Mouse (Mus musculus) olfactory bulb, adult 2 months (tissue): ENCODE measurements around the gene Tmem100.

Experiments used
- CTCF ChIP-seq: fragments of 200-500 bp; IDR thresholded peaks from 2 replicates; pipeline ENCODE4 v1.5.1; 2012; ENCODE audit warnings: low read depth, mild to moderate bottlenecking, low read length, moderate library complexity; ENCODE audit not compliant: insufficient read depth
- POLR2A ChIP-seq: fragments of 200-500 bp; IDR thresholded peaks from 2 replicates; pipeline ENCODE4 v1.6.1; 2012; ENCODE audit warnings: mild to moderate bottlenecking, low read depth, low read length, moderate library complexity; ENCODE audit not compliant: insufficient read depth

DNA sequence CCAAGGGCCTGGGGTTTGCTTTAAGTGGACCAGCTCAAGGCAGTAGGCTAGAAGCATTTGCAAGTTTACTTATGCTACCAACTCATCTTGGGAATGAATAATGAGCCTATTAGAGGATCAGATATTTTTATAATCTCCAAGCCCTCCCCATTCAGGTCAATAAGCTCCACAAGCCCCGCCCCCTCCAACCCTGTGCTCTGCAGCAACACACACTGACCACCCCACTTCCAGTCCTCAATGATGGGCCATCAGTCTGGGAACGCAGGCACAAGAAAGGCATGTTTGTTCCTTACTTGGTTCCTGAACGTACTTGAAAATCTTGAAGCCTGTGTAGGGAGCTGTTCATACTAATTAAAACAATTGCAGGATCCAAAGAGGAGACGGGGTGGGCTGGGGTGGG lies 23.7 kb downstream of the Tmem100 start:
- TF ChIP-seq POLR2A, result no peak
- TF ChIP-seq CTCF, result no peak
